Mouse (Mus musculus): ENCODE results near the gene Samm50. TPM values are rescaled to one million over a fixed set of nuclear protein-coding genes. Genes with fewer than 3 reads are reported as not detected.

Samm50 gene
- polyA plus RNA-seq, 1 experiment from 2014 or later = 90.6 TPM

DNA sequence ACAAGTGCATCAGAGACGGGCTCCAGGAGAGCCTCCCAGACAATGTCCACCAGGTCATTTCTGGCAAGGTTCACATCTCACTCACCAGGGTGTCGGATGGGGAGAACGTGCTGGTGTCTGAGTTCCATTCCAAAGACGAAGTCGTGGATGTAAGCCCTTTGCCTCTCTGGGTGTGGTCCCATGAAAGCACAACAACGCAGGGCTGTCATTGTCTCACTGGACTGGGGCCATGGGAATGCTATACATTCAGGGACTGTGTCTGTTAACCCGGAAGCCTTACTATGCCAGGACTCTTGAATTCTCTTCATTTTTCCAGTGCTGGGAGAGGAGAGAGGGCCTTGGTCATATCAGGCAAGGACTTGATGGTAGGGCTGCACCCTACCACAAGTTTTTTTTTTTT is 20.9 kb upstream of the Samm50 start:
- no peak overlapping the region for H3K27ac ChIP-seq (ENCODE audit: low read length)
- H3K4me3 ChIP-seq (ENCODE audit: low read depth, low read length) = no peak overlapping the region
- ATAC-seq = no peak
- WGBS = 84% methylated on average over 7 of the region's 7 CpGs
- no peak overlapping the region for H3K9ac ChIP-seq (ENCODE audit: low read depth, low read length)
- H3K9me3 ChIP-seq (replicated peaks; ENCODE audit: control insufficient read depth, low read length, poor library complexity, severe bottlenecking) = no peaks in the 10 kb centered on the region
- no peaks in the 10 kb centered on the region for H3K36me3 ChIP-seq (ENCODE audit: control insufficient read depth, insufficient read depth, low read length)
- H3K4me2 ChIP-seq (ENCODE audit: low read length) = no peak overlapping the region
- no peaks in the 10 kb centered on the region for H3K27me3 ChIP-seq (ENCODE audit: control insufficient read depth, insufficient read depth, low read depth, low read length)
- peaks cover 24% of the 10 kb centered on the region for H3K4me1 ChIP-seq (ENCODE audit: control insufficient read depth, insufficient read depth, low read length)

DNA sequence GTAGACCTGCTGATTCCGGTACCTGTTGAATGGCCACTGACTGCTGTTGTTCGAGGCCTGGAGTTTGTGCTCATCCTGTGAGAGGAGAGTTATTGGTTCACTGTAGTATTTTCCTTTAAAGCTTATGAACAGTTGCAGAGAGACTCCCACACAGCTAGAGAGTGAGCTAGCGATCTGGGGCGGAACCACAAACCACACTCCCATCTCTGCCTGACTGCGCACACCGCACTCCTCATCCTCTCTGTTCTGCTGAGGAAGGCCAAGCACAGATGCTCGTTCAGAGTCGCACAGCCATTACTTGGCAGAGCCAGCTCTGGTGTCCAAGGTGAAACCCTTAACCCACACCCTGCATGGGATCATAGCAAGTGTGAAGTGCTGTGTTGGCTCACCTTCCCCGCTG is 13.3 kb upstream of the Samm50 start:
- no peak overlapping the region for H3K9ac ChIP-seq (ENCODE audit: low read depth, low read length)

DNA sequence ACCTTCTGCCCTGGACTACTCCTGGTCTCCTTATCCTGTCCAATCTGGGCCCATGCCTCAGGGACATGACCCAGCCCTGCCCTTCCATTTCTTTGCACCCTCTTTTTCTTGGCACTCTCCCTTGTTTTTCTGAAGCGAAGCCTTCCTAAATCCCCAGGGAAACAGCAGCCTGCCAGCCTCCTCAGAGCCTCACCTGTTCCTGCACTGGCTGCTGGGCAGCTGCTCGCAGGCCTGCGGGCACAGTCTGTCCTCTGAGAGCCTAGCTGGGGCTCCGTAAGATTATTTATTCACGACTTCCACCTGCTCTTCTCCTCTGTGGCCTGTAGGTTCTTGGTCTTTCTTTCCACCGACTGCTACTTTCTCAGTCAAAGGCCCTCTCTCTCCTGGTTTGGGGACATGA is 10.0 kb upstream of the Samm50 start:
- Histone ChIP-seq H3K27me3 (ENCODE audit: control insufficient read depth, insufficient read depth, low read depth, low read length) (no peaks in the 10 kb centered on the region), H3K9me3 (replicated peaks; ENCODE audit: control insufficient read depth, low read length, poor library complexity, severe bottlenecking) (no peaks in the 10 kb centered on the region), H3K4me3 (ENCODE audit: low read depth, low read length) (no peak overlapping the region), H3K4me2 (ENCODE audit: low read length) (no peak overlapping the region), H3K9ac (ENCODE audit: low read depth, low read length) (no peak overlapping the region), H3K36me3 (ENCODE audit: control insufficient read depth, insufficient read depth, low read length) (no peaks in the 10 kb centered on the region), H3K27ac (ENCODE audit: low read length) (no peak overlapping the region), H3K4me1 (ENCODE audit: control insufficient read depth, insufficient read depth, low read length) (no peaks in the 10 kb centered on the region)
- WGBS = 56% methylated on average over 6 of the region's 6 CpGs
- no peak for ATAC-seq

More for the DNA sequence above, 13.3 kb upstream of the Samm50 start:
- Histone ChIP-seq H3K27me3 (ENCODE audit: control insufficient read depth, insufficient read depth, low read depth, low read length) (no peaks in the 10 kb centered on the region), H3K4me3 (ENCODE audit: low read depth, low read length) (no peak overlapping the region), H3K4me1 (ENCODE audit: control insufficient read depth, insufficient read depth, low read length) (no peaks in the 10 kb centered on the region), H3K4me2 (ENCODE audit: low read length) (no peak overlapping the region), H3K36me3 (ENCODE audit: control insufficient read depth, insufficient read depth, low read length) (no peaks in the 10 kb centered on the region), H3K27ac (ENCODE audit: low read length) (no peak overlapping the region), H3K9me3 (replicated peaks; ENCODE audit: control insufficient read depth, low read length, poor library complexity, severe bottlenecking) (no peaks in the 10 kb centered on the region)
- ATAC-seq = no peak
- 97% methylated on average over 9 of the region's 9 CpGs for WGBS

DNA sequence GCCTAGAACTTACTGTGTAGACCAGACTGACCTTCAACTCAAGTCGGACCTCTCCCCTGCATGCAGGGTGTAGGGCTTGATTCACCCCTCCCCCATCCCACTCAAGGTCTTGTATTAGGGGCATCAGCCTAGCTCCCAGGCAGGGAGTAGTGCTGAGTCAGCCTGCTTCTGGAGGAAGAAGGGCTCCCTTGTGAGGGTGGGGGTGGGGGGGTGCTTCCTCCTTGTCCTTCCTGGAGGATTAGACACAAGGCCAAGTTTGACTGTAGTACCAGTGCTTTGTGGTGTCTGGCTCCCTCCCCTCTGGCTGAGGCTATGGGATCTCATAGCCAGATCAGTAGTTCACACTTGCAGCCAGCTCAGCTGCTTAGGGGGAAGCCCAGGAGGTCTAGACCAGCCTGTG is 8.1 kb upstream of the Samm50 start:
- H3K4me1 ChIP-seq (ENCODE audit: control insufficient read depth, insufficient read depth, low read length) = no peaks in the 10 kb centered on the region
- H3K9me3 ChIP-seq (replicated peaks; ENCODE audit: control insufficient read depth, low read length, poor library complexity, severe bottlenecking) = no peaks in the 10 kb centered on the region
- H3K36me3 ChIP-seq (ENCODE audit: control insufficient read depth, insufficient read depth, low read length) = no peaks in the 10 kb centered on the region
- H3K4me2 ChIP-seq (ENCODE audit: low read length) = no peak overlapping the region
- H3K9ac ChIP-seq (ENCODE audit: low read depth, low read length) = no peak overlapping the region
- whole genome bisulfite sequencing = 47% methylated on average over 1 of the region's 1 CpGs
- H3K4me3 ChIP-seq (ENCODE audit: low read depth, low read length) = no peak overlapping the region
- ATAC-seq = no peak
- H3K27ac ChIP-seq (ENCODE audit: low read length) = no peak overlapping the region
- H3K27me3 ChIP-seq (ENCODE audit: control insufficient read depth, insufficient read depth, low read depth, low read length) = no peaks in the 10 kb centered on the region

DNA sequence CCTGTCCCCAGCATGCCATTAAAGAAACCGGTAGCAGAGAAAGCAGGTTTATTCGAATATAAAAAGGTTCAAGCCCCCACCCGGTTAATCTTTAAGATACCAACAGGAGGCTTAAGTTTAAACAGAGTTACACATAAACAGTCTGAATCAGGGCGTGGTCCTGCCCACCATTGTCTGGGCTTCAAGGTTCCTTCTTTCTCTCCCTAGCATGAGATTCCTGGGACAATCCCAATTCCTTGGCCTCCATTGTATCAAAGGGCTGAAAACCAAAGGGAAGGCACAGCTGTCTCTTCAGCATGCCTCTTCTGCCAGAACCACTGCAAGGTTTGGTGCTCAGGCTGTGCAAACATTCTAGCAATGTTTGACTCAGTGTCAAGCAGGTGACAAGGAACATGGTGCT is 5.8 kb upstream of the Samm50 start:
- no peak for ATAC-seq
- 55% methylated on average over 4 of the region's 4 CpGs for WGBS

DNA sequence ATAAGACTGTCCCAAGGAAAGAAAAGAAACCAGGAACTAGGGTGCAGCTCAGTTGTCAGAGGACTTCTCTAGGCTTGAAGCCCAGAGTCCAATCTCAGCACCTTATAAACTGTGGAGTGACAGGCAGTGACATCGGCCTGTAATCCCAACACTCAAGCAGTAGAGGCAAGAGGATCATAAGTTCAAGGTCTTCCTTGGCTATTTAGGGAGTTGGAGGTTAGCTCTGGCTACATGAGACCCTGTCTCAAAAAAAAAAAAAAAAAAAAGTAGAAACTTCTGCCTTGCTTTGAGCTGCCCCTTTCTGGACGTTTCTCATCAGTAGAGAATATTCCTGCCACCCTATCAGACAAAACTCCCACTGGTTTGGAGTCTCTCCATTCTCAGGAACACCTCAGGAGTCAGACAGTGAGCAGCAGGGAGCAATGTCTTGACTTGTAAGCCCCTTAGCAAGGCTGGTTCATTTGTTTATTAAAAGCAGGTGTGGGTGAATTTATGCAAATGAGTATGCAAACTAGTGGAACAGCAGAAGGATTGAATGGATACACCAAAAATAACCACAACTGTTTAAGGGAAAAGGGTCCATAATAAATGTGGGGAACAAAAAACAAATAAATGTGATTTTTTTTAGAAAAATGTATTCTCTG is 3.0 kb upstream of the Samm50 start:
- H3K4me1 ChIP-seq (ENCODE audit: control insufficient read depth, insufficient read depth, low read length) = peaks cover 13% of the 10 kb centered on the region
- H3K27me3 ChIP-seq (ENCODE audit: control insufficient read depth, insufficient read depth, low read depth, low read length) = no peaks in the 10 kb centered on the region
- H3K27ac ChIP-seq (ENCODE audit: low read length) = no peak overlapping the region
- no peak overlapping the region for H3K9ac ChIP-seq (ENCODE audit: low read depth, low read length)
- H3K4me2 ChIP-seq (ENCODE audit: low read length) = no peak overlapping the region
- H3K9me3 ChIP-seq (replicated peaks; ENCODE audit: control insufficient read depth, low read length, poor library complexity, severe bottlenecking) = no peaks in the 10 kb centered on the region
- WGBS = 56% methylated on average over 2 of the region's 2 CpGs
- no peak for ATAC-seq
- no peak overlapping the region for H3K4me3 ChIP-seq (ENCODE audit: low read depth, low read length)
- H3K36me3 ChIP-seq (ENCODE audit: control insufficient read depth, insufficient read depth, low read length) = no peaks in the 10 kb centered on the region

More for the DNA sequence above, 5.8 kb upstream of the Samm50 start:
- no peak overlapping the region for H3K4me3 ChIP-seq (ENCODE audit: low read depth, low read length)
- H3K27ac ChIP-seq (ENCODE audit: low read length) = no peak overlapping the region
- no peak overlapping the region for H3K4me2 ChIP-seq (ENCODE audit: low read length)
- H3K9me3 ChIP-seq (replicated peaks; ENCODE audit: control insufficient read depth, low read length, poor library complexity, severe bottlenecking) = no peaks in the 10 kb centered on the region
- H3K36me3 ChIP-seq (ENCODE audit: control insufficient read depth, insufficient read depth, low read length) = no peaks in the 10 kb centered on the region
- no peaks in the 10 kb centered on the region for H3K4me1 ChIP-seq (ENCODE audit: control insufficient read depth, insufficient read depth, low read length)
- no peak overlapping the region for H3K9ac ChIP-seq (ENCODE audit: low read depth, low read length)
- no peaks in the 10 kb centered on the region for H3K27me3 ChIP-seq (ENCODE audit: control insufficient read depth, insufficient read depth, low read depth, low read length)

DNA sequence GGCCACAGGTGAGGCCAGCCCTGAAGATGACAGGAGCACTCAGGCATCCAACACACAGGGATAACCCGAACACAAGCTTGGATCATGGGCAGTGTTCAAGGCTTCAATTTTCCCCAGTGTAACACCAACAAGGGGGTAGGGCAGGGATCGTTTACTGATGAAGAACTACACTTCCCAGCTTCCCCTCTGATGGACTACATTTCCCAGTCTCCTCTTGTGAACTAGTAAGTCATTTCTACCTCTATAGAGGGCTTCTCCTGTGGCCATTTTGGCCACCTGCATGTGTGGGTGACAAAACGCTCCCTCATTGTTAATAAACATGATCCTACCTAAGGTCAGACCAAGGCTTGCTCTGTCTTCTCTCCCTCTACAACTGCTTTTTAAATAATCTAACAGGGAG is 2.2 kb upstream of the Samm50 start:
- Histone ChIP-seq H3K9ac (ENCODE audit: low read depth, low read length) (no peak overlapping the region), H3K27ac (ENCODE audit: low read length) (no peak overlapping the region), H3K27me3 (ENCODE audit: control insufficient read depth, insufficient read depth, low read depth, low read length) (no peaks in the 10 kb centered on the region), H3K4me3 (ENCODE audit: low read depth, low read length) (no peak overlapping the region), H3K4me2 (ENCODE audit: low read length) (no peak overlapping the region), H3K4me1 (ENCODE audit: control insufficient read depth, insufficient read depth, low read length) (peaks cover 13% of the 10 kb centered on the region), H3K9me3 (replicated peaks; ENCODE audit: control insufficient read depth, low read length, poor library complexity, severe bottlenecking) (no peaks in the 10 kb centered on the region), H3K36me3 (ENCODE audit: control insufficient read depth, insufficient read depth, low read length) (no peaks in the 10 kb centered on the region)
- no peak for ATAC-seq
- 44% methylated on average over 3 of the region's 3 CpGs for WGBS

DNA sequence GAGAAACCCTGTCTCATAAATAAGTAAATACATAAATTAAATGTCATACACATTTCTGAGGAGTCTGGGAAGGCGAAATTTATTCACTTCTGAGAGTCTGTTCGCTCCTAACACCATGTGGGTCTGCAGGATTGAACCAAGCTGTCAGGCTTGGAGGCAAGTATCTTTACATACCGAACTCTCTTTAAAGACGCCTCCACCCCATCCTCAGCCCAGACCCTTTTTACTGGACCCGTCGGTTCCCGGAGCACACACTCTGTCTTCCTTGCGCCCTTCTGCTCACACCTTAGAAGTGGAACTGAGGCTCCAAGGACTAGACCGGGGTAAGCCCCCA is 350 bp upstream of the Samm50 start:
- Histone ChIP-seq H3K27ac (ENCODE audit: low read length) (peak overlapping the region; percentile 81), H3K9ac (ENCODE audit: low read depth, low read length) (peak overlapping the region; percentile 76), H3K9me3 (replicated peaks; ENCODE audit: control insufficient read depth, low read length, poor library complexity, severe bottlenecking) (no peaks in the 10 kb centered on the region), H3K4me3 (ENCODE audit: low read depth, low read length) (peak overlapping the region; percentile 76), H3K27me3 (ENCODE audit: control insufficient read depth, insufficient read depth, low read depth, low read length) (no peaks in the 10 kb centered on the region), H3K4me2 (ENCODE audit: low read length) (peak overlapping the region; percentile 72), H3K36me3 (ENCODE audit: control insufficient read depth, insufficient read depth, low read length) (no peaks in the 10 kb centered on the region), H3K4me1 (ENCODE audit: control insufficient read depth, insufficient read depth, low read length) (peaks cover 13% of the 10 kb centered on the region)
- no peak; the same call in 1 of the 2 replicates for ATAC-seq
- WGBS = 3% methylated on average over 9 of the region's 9 CpGs

DNA sequence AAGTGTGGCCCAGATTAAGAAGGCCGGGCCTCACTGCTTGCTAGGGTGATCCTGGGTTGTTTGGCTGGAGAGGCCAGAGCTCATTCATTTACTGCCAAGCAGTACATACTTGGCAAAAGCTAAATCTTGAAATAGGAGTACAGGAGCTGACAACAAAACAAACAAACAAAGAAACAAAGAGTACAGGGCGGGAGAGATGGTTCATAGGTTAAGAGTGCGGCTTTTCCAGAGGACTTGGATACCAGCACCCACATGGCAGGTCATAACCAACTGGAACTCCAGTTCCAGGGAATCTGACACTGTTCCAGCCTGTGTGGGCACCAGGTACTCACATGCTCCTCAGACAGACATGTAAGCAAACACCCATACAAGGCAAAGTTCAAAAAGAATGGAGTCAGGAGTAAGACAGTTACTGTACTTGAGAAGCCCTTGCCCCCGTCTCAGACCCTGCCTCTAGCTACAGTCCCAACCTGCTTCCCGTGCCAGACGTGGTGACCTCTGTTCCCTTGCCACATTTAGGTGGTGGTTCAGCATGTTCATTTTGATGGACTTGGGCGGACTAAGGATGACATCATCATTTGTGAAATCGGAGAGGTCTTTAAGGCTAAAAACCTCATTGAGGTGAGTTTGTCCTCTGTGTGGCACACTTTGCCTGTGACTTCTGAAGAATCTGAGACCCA is 4.6 kb downstream of the Samm50 start:
- Histone ChIP-seq H3K4me1 (ENCODE audit: control insufficient read depth, insufficient read depth, low read length) (peaks cover 10% of the 10 kb centered on the region), H3K27ac (ENCODE audit: low read length) (no peak overlapping the region), H3K4me2 (ENCODE audit: low read length) (no peak overlapping the region), H3K36me3 (ENCODE audit: control insufficient read depth, insufficient read depth, low read length) (peaks cover 42% of the 10 kb centered on the region), H3K4me3 (ENCODE audit: low read depth, low read length) (no peak overlapping the region), H3K9ac (ENCODE audit: low read depth, low read length) (no peak overlapping the region), H3K27me3 (ENCODE audit: control insufficient read depth, insufficient read depth, low read depth, low read length) (no peaks in the 10 kb centered on the region), H3K9me3 (replicated peaks; ENCODE audit: control insufficient read depth, low read length, poor library complexity, severe bottlenecking) (no peaks in the 10 kb centered on the region)
- ATAC-seq = no peak
- WGBS = 88% methylated on average over 8 of the region's 8 CpGs
